ENCODE assay signal across 8 mouse cellular contexts in genomic region chr7:99356244-99356930, GRCm38 (mm10). TPM values are rescaled to one million over a fixed set of nuclear protein-coding genes. Genes with fewer than 3 reads are reported as not detected.
DNase-seq lines count a peak whose midpoint lies in the region; ATAC-seq lines count a peak whose summit lies in the region.

No protein-coding gene starts in this region.

- no peaks in the 10 kb centered on the region for H3K27me3 ChIP-seq in kidney, embryonic 16.5 days (ENCODE audit: insufficient read depth, low read length)
- no peaks in the 10 kb centered on the region for H3K27me3 ChIP-seq in forebrain, embryonic 12.5 days
- peaks cover 34% of the 10 kb centered on the region for H3K27me3 ChIP-seq in liver, embryonic 15.5 days

- peaks cover 60% of the 10 kb centered on the region for H3K4me1 ChIP-seq in kidney, embryonic 16.5 days (ENCODE audit: insufficient read depth, low read length)
- H3K4me1 ChIP-seq in forebrain, embryonic 12.5 days = peaks cover 84% of the 10 kb centered on the region
- H3K4me1 ChIP-seq in liver, embryonic 15.5 days (replicated peaks) = peaks cover 12% of the 10 kb centered on the region; the same call in 1 of the 2 replicates

- no peak for ATAC-seq in kidney, embryonic 16.5 days (ENCODE audit: low FRiP score, low TSS enrichment)
- ATAC-seq in forebrain, embryonic 12.5 days (ENCODE audit: low FRiP score) = no peak
- ATAC-seq in liver, embryonic 15.5 days (ENCODE audit: insufficient read depth) = no peak

- peak overlapping the region; percentile 46 for H3K4me2 ChIP-seq in kidney, embryonic 16.5 days (replicated peaks; ENCODE audit: low read depth, low read length)
- peak overlapping the region; percentile 45 for H3K4me2 ChIP-seq in forebrain, embryonic 12.5 days
- H3K4me2 ChIP-seq in liver, embryonic 15.5 days = no peak overlapping the region

- no peak for DNase-seq in kidney, adult 11 months
- peak; percentile 84 for DNase-seq in heart, postnatal 4 days
- peak; percentile 39 for DNase-seq in ovary, postnatal 14 days (ENCODE audit: low spot score)
- no peak for DNase-seq in spleen, adult 12 weeks (ENCODE audit: low spot score)
- no peak for DNase-seq in spleen, adult 18-20 months

- peak overlapping the region; percentile 26 for H3K4me3 ChIP-seq in kidney, embryonic 16.5 days (ENCODE audit: low read length)
- no peak overlapping the region for H3K4me3 ChIP-seq in forebrain, embryonic 12.5 days (replicated peaks)
- H3K4me3 ChIP-seq in liver, embryonic 15.5 days (replicated peaks) = no peak overlapping the region

- H3K27ac ChIP-seq in kidney, embryonic 16.5 days (ENCODE audit: low read length) = peak overlapping the region; percentile 99
- peak overlapping the region; percentile 95 for H3K27ac ChIP-seq in forebrain, embryonic 12.5 days
- H3K27ac ChIP-seq in liver, embryonic 15.5 days (replicated peaks) = 0 out of 2 replicates have a peak overlapping the region, but pooled peaks have one; percentile 41

- peak overlapping the region; percentile 57 for H3K9ac ChIP-seq in kidney, embryonic 16.5 days (replicated peaks; ENCODE audit: low read length)
- 0 out of 2 replicates have a peak overlapping the region, but pooled peaks have one; percentile 33 for H3K9ac ChIP-seq in forebrain, embryonic 12.5 days
- no peak overlapping the region for H3K9ac ChIP-seq in liver, embryonic 15.5 days

- H3K9me3 ChIP-seq in kidney, embryonic 16.5 days (ENCODE audit: low read length) = no peaks in the 10 kb centered on the region
- H3K9me3 ChIP-seq in forebrain, embryonic 12.5 days = no peaks in the 10 kb centered on the region
- no peaks in the 10 kb centered on the region for H3K9me3 ChIP-seq in liver, embryonic 15.5 days (replicated peaks)

- WGBS in kidney, embryonic 16.5 days = 28% methylated on average over 9 of the region's 9 CpGs
- 27% methylated on average over 9 of the region's 9 CpGs for WGBS in forebrain, embryonic 12.5 days
- 30% methylated on average over 9 of the region's 9 CpGs for WGBS in liver, embryonic 15.5 days (ENCODE audit: insufficient replicate concordance)

- H3K36me3 ChIP-seq in kidney, embryonic 16.5 days (ENCODE audit: insufficient read depth, low read length) = no peaks in the 10 kb centered on the region
- H3K36me3 ChIP-seq in forebrain, embryonic 12.5 days (replicated peaks) = no peaks in the 10 kb centered on the region
- H3K36me3 ChIP-seq in liver, embryonic 15.5 days (replicated peaks) = no peaks in the 10 kb centered on the region

RNA-seq across cellular contexts. Expression of gene Serpinh1, which starts 3.3 kb away (rescaled TPM):
- polyA plus RNA-seq in kidney, embryonic 16.5 days (2015; fragmentation: Nextera tagmentation; extraction: Ambion mirVana) = 1,752 and 1,857 TPM in 2 replicates
- polyA plus RNA-seq in forebrain, embryonic 12.5 days (2016; fragmentation: Nextera tagmentation; extraction: Ambion mirVana) = 425 and 501 TPM in 2 replicates
- 100 to 1,000 TPM; 557 to 601 TPM for total RNA-seq in heart, postnatal 4 days (2021)
- polyA plus RNA-seq in liver, embryonic 15.5 days (2015; fragmentation: Nextera tagmentation; extraction: Ambion mirVana) = 80.5 and 82.0 TPM in 2 replicates

RNA-seq across cellular contexts. Expression of gene Gdpd5, which starts 24.8 kb away (rescaled TPM):
- 20.5 TPM in 2 replicates for polyA plus RNA-seq in kidney, embryonic 16.5 days (2015; fragmentation: Nextera tagmentation; extraction: Ambion mirVana)
- polyA plus RNA-seq in forebrain, embryonic 12.5 days (2016; fragmentation: Nextera tagmentation; extraction: Ambion mirVana) = 29.9 and 34.4 TPM in 2 replicates
- total RNA-seq in heart, postnatal 4 days (2021) = 10 to 100 TPM; 40.7 to 42.6 TPM
- polyA plus RNA-seq in liver, embryonic 15.5 days (2015; fragmentation: Nextera tagmentation; extraction: Ambion mirVana) = 1.9 and 2.1 TPM in 2 replicates

Comparison
In these comparisons a context has a peak if more than half of its experiments do, and no peak if none do; other contexts are left out.
1. H3K27ac ChIP-seq: peak in every context shown above with its lines; median percentile 99 in kidney, embryonic 16.5 days; 95 in forebrain, embryonic 12.5 days; 41 in liver, embryonic 15.5 days.
2. DNase-seq: peak in heart, postnatal 4 days (single experiment) and ovary, postnatal 14 days (single experiment); none in kidney, adult 11 months (single experiment), spleen, adult 12 weeks (single experiment) and spleen, adult 18-20 months (0 of 2).